Mouse (Mus musculus): ENCODE results near the gene Dusp12. TPM values are rescaled to one million over a fixed set of nuclear protein-coding genes. Genes with fewer than 3 reads are reported as not detected.

The Dusp12 gene
- total and polyA plus RNA-seq, 3 experiments: 30.4 to 41.7 (median 30.9) TPM

DNA sequence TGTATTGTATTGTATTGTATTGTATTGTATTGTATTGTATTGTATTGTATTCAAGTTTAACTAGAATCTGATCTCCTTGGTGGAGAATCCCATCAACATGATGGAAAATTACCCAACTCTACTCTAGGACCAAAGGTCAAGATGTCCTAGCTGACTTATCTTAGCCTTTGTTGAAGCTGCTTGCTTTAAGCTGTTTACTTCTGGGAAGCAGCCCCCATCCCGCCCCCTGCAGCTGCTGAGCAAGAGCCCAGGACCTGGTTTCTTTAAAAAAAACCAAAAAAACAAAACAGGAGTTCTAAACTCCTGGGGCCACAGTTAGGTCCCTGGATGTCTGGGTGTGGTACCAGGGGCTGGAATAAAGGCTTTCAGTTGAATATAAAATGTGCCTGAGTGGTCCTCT, 6.9 kb upstream of the Dusp12 start:
- Histone ChIP-seq H3K27ac (ENCODE audit: insufficient read depth, low read depth) (no peak overlapping the region), H3K27me3 (replicated peaks) (no peaks in the 10 kb centered on the region), H3K79me2 (replicated peaks; ENCODE audit: control insufficient read depth, extremely low read depth, insufficient read depth, poor library complexity, severe bottlenecking) (no peaks in the 10 kb centered on the region), H3K9me3 (replicated peaks; ENCODE audit: low read length) (no peaks in the 10 kb centered on the region), H3K4me2 (ENCODE audit: insufficient read depth, low read depth, poor library complexity, severe bottlenecking) (no peak overlapping the region), H3K36me3 (replicated peaks in 1 of 2; ENCODE audit: control insufficient read depth in 1 of 2, insufficient read depth in 1 of 2, low read length in 1 of 2) (no peaks in the 10 kb centered on the region), H3K4me3 (replicated peaks in 1 of 3; ENCODE audit: low read depth in 2 of 3, low read length in 2 of 3, poor library complexity in 1 of 3) (no peak overlapping the region), H3K9ac (ENCODE audit: insufficient read depth, low read depth) (no peak overlapping the region), H3K4me1 (ENCODE audit: control insufficient read depth in 1 of 2, insufficient read depth in 2 of 2) (peaks cover 11 to 32% of the 10 kb centered on the region in 2 experiments)
- TF ChIP-seq POLR2A (IDR thresholded peaks at IDR 0.05; ENCODE audit: low read depth, low read length) (no peak), GABPA (IDR thresholded peaks at IDR 0.05; ENCODE audit: insufficient replicate concordance, low read depth, low read length) (no peak), CHD2 (IDR thresholded peaks at IDR 0.05; ENCODE audit: low read length) (no peak), JUND (conservative IDR thresholded peaks at IDR 0.05; ENCODE audit: low read depth, low read length) (no peak)
- in situ Hi-C loops (cut with MboI; ENCODE audit: low pct_ligation_motif_present, low pct_unique_long_range_greater_than_20kb, low sequenced_read_pairs): loop anchor here (10.0 kb wide), 1 partner anchor 333 kb away; the partner anchor contains the start of genes Apoa2 and Tomm40l
- no peak for DNase-seq (ENCODE audit: extremely low read depth)
- dilution Hi-C loops (cut with MboI; ENCODE audit: extremely low pct_ligation_motif_present, extremely low pct_unique_long_range_greater_than_20kb, low sequenced_read_pairs): no loop called here

DNA sequence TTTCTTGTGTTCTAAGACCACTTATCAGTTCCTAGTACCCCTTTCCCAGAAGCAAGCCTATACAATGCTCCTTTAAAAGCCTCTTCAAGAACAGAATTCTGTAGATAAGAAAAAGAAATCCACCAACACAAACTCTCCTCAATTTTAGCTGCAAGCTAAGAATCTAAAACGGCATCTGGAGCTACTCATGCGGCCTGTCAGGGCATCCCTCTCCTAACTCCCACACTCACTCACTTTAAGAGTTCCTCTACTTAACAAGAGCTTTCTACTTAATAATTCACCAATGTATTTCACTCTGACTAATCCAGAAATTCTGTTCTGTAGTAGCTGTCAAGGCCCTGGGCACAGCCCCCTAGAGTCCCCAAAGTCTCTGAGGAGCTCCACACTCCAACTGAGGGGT, 6.3 kb upstream of the Dusp12 start:
- dilution Hi-C loops (cut with MboI; ENCODE audit: extremely low pct_ligation_motif_present, extremely low pct_unique_long_range_greater_than_20kb, low sequenced_read_pairs) (no loop called here), in situ Hi-C loops (cut with MboI; ENCODE audit: low pct_ligation_motif_present, low pct_unique_long_range_greater_than_20kb, low sequenced_read_pairs) (loop anchor here (10.0 kb wide), 1 partner anchor 333 kb away; the partner anchor contains the start of genes Apoa2 and Tomm40l)
- Histone ChIP-seq H3K36me3 (replicated peaks in 1 of 2; ENCODE audit: control insufficient read depth in 1 of 2, insufficient read depth in 1 of 2, low read length in 1 of 2) (no peaks in the 10 kb centered on the region), H3K9ac (ENCODE audit: insufficient read depth, low read depth) (no peak overlapping the region), H3K4me1 (ENCODE audit: control insufficient read depth in 1 of 2, insufficient read depth in 2 of 2) (peaks cover 10 to 27% of the 10 kb centered on the region in 2 experiments), H3K4me2 (ENCODE audit: insufficient read depth, low read depth, poor library complexity, severe bottlenecking) (no peak overlapping the region), H3K27me3 (replicated peaks) (no peaks in the 10 kb centered on the region), H3K9me3 (replicated peaks; ENCODE audit: low read length) (no peaks in the 10 kb centered on the region), H3K27ac (ENCODE audit: insufficient read depth, low read depth) (no peak overlapping the region), H3K4me3 (replicated peaks in 1 of 3; ENCODE audit: low read depth in 2 of 3, low read length in 2 of 3, poor library complexity in 1 of 3) (no peak overlapping the region), H3K79me2 (replicated peaks; ENCODE audit: control insufficient read depth, extremely low read depth, insufficient read depth, poor library complexity, severe bottlenecking) (no peaks in the 10 kb centered on the region)
- DNase-seq (ENCODE audit: extremely low read depth): no peak
- TF ChIP-seq CHD2 (IDR thresholded peaks at IDR 0.05; ENCODE audit: low read length): no peak

DNA sequence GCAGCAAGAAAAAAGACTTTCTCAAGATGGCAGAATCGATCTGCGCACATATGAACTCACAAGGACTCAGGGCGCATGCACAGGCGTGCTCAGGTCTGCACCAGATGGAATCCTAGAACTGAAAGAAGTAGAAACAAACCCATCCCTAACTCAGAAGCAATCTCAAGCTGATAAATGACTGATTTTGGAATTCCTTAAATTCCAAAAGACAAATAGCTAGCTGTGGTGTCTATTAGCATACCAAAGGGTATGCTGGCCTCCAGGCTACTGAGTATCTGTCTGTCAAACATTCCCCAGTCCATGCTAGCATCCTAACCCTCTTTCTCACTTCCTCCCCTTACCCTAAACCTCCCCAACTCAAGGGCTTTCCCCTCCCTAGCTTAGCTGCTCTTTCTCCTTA, 4.0 kb upstream of the Dusp12 start:
- Histone ChIP-seq H3K27ac (ENCODE audit: insufficient read depth, low read depth) (peak overlapping the region; percentile 77), H3K9me3 (replicated peaks; ENCODE audit: low read length) (no peaks in the 10 kb centered on the region), H3K4me3 (replicated peaks in 1 of 3; ENCODE audit: low read depth in 2 of 3, low read length in 2 of 3, poor library complexity in 1 of 3) (peak overlapping the region in 1 of 3 experiments; percentile 30), H3K4me2 (ENCODE audit: insufficient read depth, low read depth, poor library complexity, severe bottlenecking) (peak overlapping the region; percentile 93), H3K4me1 (ENCODE audit: control insufficient read depth in 1 of 2, insufficient read depth in 2 of 2) (peaks cover 7 to 25% of the 10 kb centered on the region in 2 experiments), H3K9ac (ENCODE audit: insufficient read depth, low read depth) (peak overlapping the region; percentile 48), H3K79me2 (replicated peaks; ENCODE audit: control insufficient read depth, extremely low read depth, insufficient read depth, poor library complexity, severe bottlenecking) (peaks cover 4% of the 10 kb centered on the region), H3K36me3 (replicated peaks in 1 of 2; ENCODE audit: control insufficient read depth in 1 of 2, insufficient read depth in 1 of 2, low read length in 1 of 2) (no peaks in the 10 kb centered on the region), H3K27me3 (replicated peaks) (no peaks in the 10 kb centered on the region)
- in situ Hi-C loops (cut with MboI; ENCODE audit: low pct_ligation_motif_present, low pct_unique_long_range_greater_than_20kb, low sequenced_read_pairs): no loop called here
- TF ChIP-seq MAZ (IDR thresholded peaks at IDR 0.05; ENCODE audit: low read depth, low read length): no peak
- no peak for TF ChIP-seq MAFK (IDR thresholded peaks at IDR 0.05; ENCODE audit: insufficient replicate concordance, low read length)
- TF ChIP-seq USF2 (conservative IDR thresholded peaks at IDR 0.05; ENCODE audit: low read depth, low read length): no peak
- TF ChIP-seq MYC (IDR thresholded peaks at IDR 0.05; ENCODE audit: low read depth, low read length): 0 out of 2 replicates have a peak, but pooled peaks have one; percentile 38
- TF ChIP-seq E2F4 (IDR thresholded peaks at IDR 0.05; ENCODE audit: insufficient replicate concordance, low read depth, low read length): no peak
- TF ChIP-seq JUND (conservative IDR thresholded peaks at IDR 0.05; ENCODE audit: low read depth, low read length): no peak
- TF ChIP-seq ZNF384 (IDR thresholded peaks at IDR 0.05; ENCODE audit: low read depth, low read length): no peak
- no peak for TF ChIP-seq GABPA (IDR thresholded peaks at IDR 0.05; ENCODE audit: insufficient replicate concordance, low read depth, low read length)
- TF ChIP-seq IRF4 (IDR thresholded peaks at IDR 0.05; ENCODE audit: low read depth, low read length): peak; percentile 83
- TF ChIP-seq ZKSCAN1 (IDR thresholded peaks at IDR 0.05; ENCODE audit: borderline replicate concordance, low read depth, low read length): no peak
- TF ChIP-seq USF1 (IDR thresholded peaks at IDR 0.05; ENCODE audit: low read depth, low read length): no peak
- TF ChIP-seq CHD1 (IDR thresholded peaks at IDR 0.05; ENCODE audit: low read depth, low read length): no peak
- peak; percentile 63 for TF ChIP-seq NRF1 (IDR thresholded peaks at IDR 0.05; ENCODE audit: low read depth, low read length)
- TF ChIP-seq ELF1 (IDR thresholded peaks at IDR 0.05; ENCODE audit: low read depth, low read length): no peak
- no peak for TF ChIP-seq HCFC1 (IDR thresholded peaks at IDR 0.05; ENCODE audit: low read depth, low read length)
- TF ChIP-seq UBTF (IDR thresholded peaks at IDR 0.05; ENCODE audit: low read depth, low read length): no peak
- no peak for TF ChIP-seq MEF2A (IDR thresholded peaks at IDR 0.05; ENCODE audit: borderline replicate concordance, low read depth, low read length)
- TF ChIP-seq EP300 (IDR thresholded peaks at IDR 0.05; ENCODE audit: low read length): peak; percentile 65
- TF ChIP-seq TCF12 (IDR thresholded peaks at IDR 0.05; ENCODE audit: low read depth, low read length): 0 out of 2 replicates have a peak, but pooled peaks have one; percentile 26
- no peak for TF ChIP-seq PAX5 (IDR thresholded peaks at IDR 0.05; ENCODE audit: low read length)
- TF ChIP-seq RCOR1 (conservative IDR thresholded peaks at IDR 0.05; ENCODE audit: low read depth, low read length): no peak
- no peak; the same call in 1 of the 2 replicates for TF ChIP-seq MXI1 (IDR thresholded peaks at IDR 0.05; ENCODE audit: low read depth, low read length)
- no peak for TF ChIP-seq BHLHE40 (IDR thresholded peaks at IDR 0.05; ENCODE audit: low read depth, low read length)
- DNase-seq (ENCODE audit: extremely low read depth): no peak
- dilution Hi-C loops (cut with MboI; ENCODE audit: extremely low pct_ligation_motif_present, extremely low pct_unique_long_range_greater_than_20kb, low sequenced_read_pairs): no loop called here

Measured in CH12.LX (cell line).